Mouse (Mus musculus) hindbrain, postnatal 0 days (tissue): ENCODE results near the gene Afdn. TPM values are rescaled to one million over a fixed set of nuclear protein-coding genes. Genes with fewer than 3 reads are reported as not detected.

Experiments
- ATAC-seq: fragments of 200-750 bp; cut with Nextera tagmentation; 2 replicates; pipeline ENCODE4 v1.8.0; 2017; ENCODE audit warnings: mild to moderate bottlenecking, moderate TSS enrichment, moderate library complexity
- DNase-seq: peaks from one replicate; pipeline ENCODE4 v3.0.0-alpha.2; 2015; ENCODE audit warnings: low spot score
- H3K27ac ChIP-seq: fragments of 300-500 bp; sonication (generic); 2 replicates; pipeline ENCODE4 v1.5.1; 2014; ENCODE audit warnings: mild to moderate bottlenecking
- H3K27me3 ChIP-seq: fragments of 300-500 bp; sonication (generic); 2 replicates; pipeline ENCODE4 v1.6.1; 2014; ENCODE audit warnings: low read length, mixed read lengths; ENCODE audit not compliant: insufficient read depth
- H3K36me3 ChIP-seq: fragments of 300-500 bp; sonication (generic); 2 replicates; pipeline ENCODE4 v1.6.1; 2014; ENCODE audit warnings: low read length, mixed read lengths; ENCODE audit not compliant: insufficient read depth
- H3K4me1 ChIP-seq: fragments of 300-500 bp; sonication (generic); 2 replicates; pipeline ENCODE4 v1.6.1; 2014; ENCODE audit warnings: antibody characterized with exemption, low read length, mixed read lengths; ENCODE audit not compliant: insufficient read depth
- H3K4me2 ChIP-seq: fragments of 300-500 bp; sonication (generic); 2 replicates; pipeline ENCODE4 v1.6.1; 2014; ENCODE audit warnings: low read depth, mild to moderate bottlenecking, low read length, moderate library complexity, mixed read lengths
- H3K4me3 ChIP-seq: fragments of 300-500 bp; sonication (generic); 2 replicates; pipeline ENCODE4 v1.5.1; 2014; ENCODE audit warnings: low read length
- H3K9ac ChIP-seq: fragments of 300-500 bp; sonication (generic); replicated peaks from 2 replicates; pipeline ENCODE4 v1.6.1; 2014; ENCODE audit warnings: mild to moderate bottlenecking, low read length, moderate library complexity, mixed read lengths
- H3K9me3 ChIP-seq: fragments of 300-500 bp; sonication (generic); 2 replicates; pipeline ENCODE4 v1.6.1; 2016; ENCODE audit warnings: low read length, mixed read lengths
- CTCF ChIP-seq: IDR thresholded peaks from 2 replicates; pipeline ENCODE4 v1.5.1; 2016; ENCODE audit warnings: antibody characterized with exemption, control low read depth, low read depth
- WGBS: fragments of 180-500 bp; shearing (Covaris S2); extraction: QIAGEN DNeasy Blood & Tissue Kit; methylation state at CpG from one replicate; pipeline ENCODE4 v1.1.7; 2014; 5-methylcytosine and 5-hydroxymethylcytosine counted together
- polyA plus RNA-seq: library from polyadenylated mRNA; unstranded; fragments of >200 nt; fragmentation: Nextera tagmentation; extraction: Ambion mirVana; gene quantifications from 2 replicates; pipeline ENCODE4 v1.2.1, GENCODE M21; 2015
- total RNA-seq: library from RNA; depleted of rRNA; stranded (reverse); fragments of >200 nt; gene quantifications from 2 replicates; pipeline ENCODE4 v1.2.3, GENCODE M21; 2014; rRNA removed

Afdn gene
- total RNA-seq, result 78.9 and 84.2 TPM in 2 replicates
- polyA plus RNA-seq, result 127 and 130 TPM in 2 replicates

- under 1% methylated on average over 87 of the region's 108 CpGs for WGBS
- Histone ChIP-seq H3K4me2 (peak within 1 kb of the TSS; percentile 87), H3K36me3 (no peaks in the 10 kb centered on the region), H3K9me3 (no peaks in the 10 kb centered on the region), H3K27me3 (no peaks in the 10 kb centered on the region), H3K4me3 (peak within 1 kb of the TSS; percentile 95), H3K9ac (peak within 1 kb of the TSS; percentile 97), H3K4me1 (no peaks in the 10 kb centered on the region), H3K27ac (peak within 1 kb of the TSS; percentile 98)
- peak; percentile 95 for DNase-seq
- no peak for TF ChIP-seq CTCF
- ATAC-seq, result peak; percentile 92
Observed at GRCm38 (mm10) chr17:13759853-13760627, at the start of gene Afdn. Afdn (plus strand) TSS chr17:13760539.

GRCm38 (mm10) chr17:13711173-13711572, 49.2 kb upstream of the Afdn start:
- H3K9ac ChIP-seq, result no peak overlapping the region
- no peaks in the 10 kb centered on the region for H3K4me1 ChIP-seq
- DNase-seq (no peak), ATAC-seq (no peak)
- WGBS, result 84% methylated on average over 5 of the region's 5 CpGs
- H3K4me3 ChIP-seq, result no peak overlapping the region
- no peak overlapping the region for H3K27ac ChIP-seq
- H3K27me3 ChIP-seq, result no peaks in the 10 kb centered on the region
- no peaks in the 10 kb centered on the region for H3K9me3 ChIP-seq
- no peak overlapping the region for H3K4me2 ChIP-seq
- no peaks in the 10 kb centered on the region for H3K36me3 ChIP-seq
- TF ChIP-seq CTCF, result no peak

- H3K27ac ChIP-seq, result no peak overlapping the region
- no peak overlapping the region for H3K4me2 ChIP-seq
- no peak overlapping the region for H3K4me3 ChIP-seq
- no peaks in the 10 kb centered on the region for H3K9me3 ChIP-seq
- H3K36me3 ChIP-seq, result no peaks in the 10 kb centered on the region
- no peaks in the 10 kb centered on the region for H3K27me3 ChIP-seq
- no peak overlapping the region for H3K9ac ChIP-seq
- TF ChIP-seq CTCF, result no peak
- no peaks in the 10 kb centered on the region for H3K4me1 ChIP-seq
- DNase-seq (no peak), ATAC-seq (no peak)
- 76% methylated on average over 6 of the region's 6 CpGs for WGBS
Observed at GRCm38 (mm10) chr17:13712116-13712515, 48.2 kb upstream of the Afdn start.

GRCm38 (mm10) chr17:13712518-13712917, 47.8 kb upstream of the Afdn start:
- H3K4me2 ChIP-seq, result no peak overlapping the region
- ATAC-seq, result no peak
- H3K36me3 ChIP-seq, result no peaks in the 10 kb centered on the region
- no peak overlapping the region for H3K4me3 ChIP-seq
- H3K27me3 ChIP-seq, result no peaks in the 10 kb centered on the region
- H3K4me1 ChIP-seq, result no peaks in the 10 kb centered on the region
- TF ChIP-seq CTCF, result no peak
- no peak overlapping the region for H3K27ac ChIP-seq
- no peak overlapping the region for H3K9ac ChIP-seq
- WGBS, result 94% methylated on average over 3 of the region's 3 CpGs
- DNase-seq, result no peak
- no peaks in the 10 kb centered on the region for H3K9me3 ChIP-seq

- no peak for DNase-seq
- WGBS, result 91% methylated on average over 4 of the region's 4 CpGs
Observed at GRCm38 (mm10) chr17:13714128-13714527, 46.2 kb upstream of the Afdn start.

GRCm38 (mm10) chr17:13714654-13715053, 45.7 kb upstream of the Afdn start:
- H3K27me3 ChIP-seq, result no peaks in the 10 kb centered on the region
- no peak overlapping the region for H3K4me2 ChIP-seq
- DNase-seq (no peak), ATAC-seq (no peak)
- TF ChIP-seq CTCF, result no peak
- no peak overlapping the region for H3K9ac ChIP-seq
- H3K27ac ChIP-seq, result no peak overlapping the region
- no peaks in the 10 kb centered on the region for H3K36me3 ChIP-seq
- no peaks in the 10 kb centered on the region for H3K4me1 ChIP-seq
- WGBS, result 54% methylated on average over 4 of the region's 4 CpGs
- no peak overlapping the region for H3K4me3 ChIP-seq
- no peaks in the 10 kb centered on the region for H3K9me3 ChIP-seq

More at GRCm38 (mm10) chr17:13714128-13714527, 46.2 kb upstream of the Afdn start:
- no peak overlapping the region for H3K9ac ChIP-seq
- no peak for ATAC-seq
- no peak overlapping the region for H3K4me3 ChIP-seq
- no peak overlapping the region for H3K4me2 ChIP-seq
- no peaks in the 10 kb centered on the region for H3K36me3 ChIP-seq
- H3K4me1 ChIP-seq, result no peaks in the 10 kb centered on the region
- H3K9me3 ChIP-seq, result no peaks in the 10 kb centered on the region
- TF ChIP-seq CTCF, result no peak
- no peak overlapping the region for H3K27ac ChIP-seq
- H3K27me3 ChIP-seq, result no peaks in the 10 kb centered on the region

- H3K27ac ChIP-seq, result no peak overlapping the region
- H3K9me3 ChIP-seq, result no peaks in the 10 kb centered on the region
- DNase-seq, result no peak
- no peak for ATAC-seq
- WGBS, result 66% methylated on average over 9 of the region's 9 CpGs
- no peak overlapping the region for H3K4me3 ChIP-seq
- H3K4me1 ChIP-seq, result no peaks in the 10 kb centered on the region
- H3K27me3 ChIP-seq, result no peaks in the 10 kb centered on the region
- H3K9ac ChIP-seq, result no peak overlapping the region
- H3K4me2 ChIP-seq, result no peak overlapping the region
- no peaks in the 10 kb centered on the region for H3K36me3 ChIP-seq
- no peak for TF ChIP-seq CTCF
Observed at GRCm38 (mm10) chr17:13715511-13715910, 44.8 kb upstream of the Afdn start.
